Comparison of ENCODE assay signal across 9 mouse cellular contexts in the genomic region with DNA sequence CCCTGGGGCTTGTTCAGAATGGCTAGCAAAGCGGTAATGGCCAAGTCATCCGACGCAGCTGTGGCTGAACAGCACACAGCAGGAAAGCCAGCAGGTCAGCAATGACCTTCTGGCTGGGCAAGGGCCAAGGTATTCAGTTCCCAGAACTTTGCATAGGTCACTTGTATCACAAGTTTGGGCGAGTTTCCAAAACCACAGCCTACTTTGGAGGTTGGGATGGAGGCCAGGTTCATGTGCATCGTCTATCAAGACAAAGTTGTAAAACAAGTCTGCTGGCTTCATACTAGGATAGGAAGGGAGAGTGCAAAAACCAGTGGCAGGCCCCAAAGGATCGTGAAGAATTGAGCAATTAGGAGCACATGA.
DNase-seq lines count a peak whose midpoint lies in the region; ATAC-seq lines count a peak whose summit lies in the region.
"Had no signal": no experiment of that assay in that cellular context is flagged by ENCODE, and none has a peak within 500 bp of the region (broad histone marks: within the 10 kb centered on the region; RNA-seq: fewer than 3 reads in every experiment).

No protein-coding gene starts in this region.

- DNase-seq in urinary bladder, postnatal 14 days (ENCODE audit: low spot score): peak; percentile 68
- DNase-seq in urinary bladder, postnatal 10 days (ENCODE audit: low spot score): no peak
- DNase-seq in gastrocnemius, postnatal 4 days (ENCODE audit: low spot score in 2 of 2): peak; percentile 28 to 76
- DNase-seq in kidney, postnatal 4 days: peak; percentile 66 to 75
- no peak for DNase-seq in layer of hippocampus, postnatal 14 days (ENCODE audit: low spot score in 2 of 2)
- DNase-seq in forebrain, embryonic 11.5 days (ENCODE audit: low spot score): no peak
- no peak for DNase-seq in cerebellum, adult 11 months
- no peak for DNase-seq in thymus, postnatal 4 days
- DNase-seq: retina, postnatal 1 day had no signal

- H3K27me3 ChIP-seq in forebrain, embryonic 11.5 days (ENCODE audit: control insufficient read depth, insufficient read depth, low read length): no peaks in the 10 kb centered on the region

- 77% methylated on average over 6 of the region's 6 CpGs for WGBS in forebrain, embryonic 11.5 days

- no peak overlapping the region for H3K27ac ChIP-seq in forebrain, embryonic 11.5 days (ENCODE audit: low read depth, low read length)

- H3K9ac ChIP-seq in forebrain, embryonic 11.5 days (ENCODE audit: low read length): no peak overlapping the region

- no peaks in the 10 kb centered on the region for H3K36me3 ChIP-seq in forebrain, embryonic 11.5 days (ENCODE audit: control insufficient read depth, insufficient read depth, low read length)

- H3K4me1 ChIP-seq in forebrain, embryonic 11.5 days (replicated peaks; ENCODE audit: control insufficient read depth, insufficient read depth, low read length): no peaks in the 10 kb centered on the region

- ATAC-seq in forebrain, embryonic 11.5 days (replicated peaks; ENCODE audit: low FRiP score): no peak

- H3K9me3 ChIP-seq in forebrain, embryonic 11.5 days (ENCODE audit: control insufficient read depth, low read length): no peaks in the 10 kb centered on the region

- no peak overlapping the region for H3K4me2 ChIP-seq in forebrain, embryonic 11.5 days (ENCODE audit: low read depth, low read length, severe bottlenecking)

- no peak overlapping the region for H3K4me3 ChIP-seq in forebrain, embryonic 11.5 days (ENCODE audit: low read depth, low read length)

Comparison
In these comparisons a context has a peak if more than half of its experiments do, and no peak if none do; other contexts are left out.
1. DNase-seq: peak in urinary bladder, postnatal 14 days (single experiment), gastrocnemius, postnatal 4 days (2 of 2) and kidney, postnatal 4 days (2 of 2); none in urinary bladder, postnatal 10 days (single experiment), layer of hippocampus, postnatal 14 days (0 of 2), forebrain, embryonic 11.5 days (single experiment), cerebellum, adult 11 months (single experiment) and thymus, postnatal 4 days (single experiment).